In the genomic region with DNA sequence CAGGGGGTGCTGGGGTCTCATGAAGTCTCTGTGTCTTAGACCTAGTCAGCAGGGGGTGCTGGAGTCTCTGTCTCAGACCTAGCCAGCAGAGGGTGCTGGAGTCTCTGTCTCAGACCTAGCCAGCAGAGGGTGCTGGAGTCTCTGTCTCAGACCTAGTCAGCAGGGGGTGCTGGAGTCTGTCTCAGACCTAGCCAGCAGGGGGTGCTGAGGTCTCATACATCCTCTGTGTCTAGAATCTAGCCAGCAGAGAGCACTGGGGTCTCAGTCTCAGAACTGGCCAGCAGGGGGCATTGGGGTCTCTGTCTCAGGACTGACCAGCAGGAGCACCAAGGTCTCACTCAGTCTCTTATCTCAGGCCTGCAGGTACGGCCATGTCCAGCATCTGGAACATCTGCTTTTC, we compare ENCODE assay signal across 9 mouse cellular contexts.
DNase-seq lines count a peak whose midpoint lies in the region; ATAC-seq and TF ChIP-seq lines count a peak whose summit lies in the region.
"Had no signal": no experiment of that assay in that cellular context is flagged by ENCODE, and none has a peak within 500 bp of the region (broad histone marks: within the 10 kb centered on the region; RNA-seq: fewer than 3 reads in every experiment).

No protein-coding gene starts in this region.

- peaks cover 17% of the 10 kb centered on the region for H3K9me3 ChIP-seq in CH12.LX (replicated peaks; ENCODE audit: low read length)
- no peaks in the 10 kb centered on the region for H3K9me3 ChIP-seq in embryonic facial prominence, embryonic 15.5 days (replicated peaks)
- H3K9me3 ChIP-seq in stomach, postnatal 0 days (ENCODE audit: control insufficient read depth, low read length) = no peaks in the 10 kb centered on the region
- H3K9me3 ChIP-seq: neural tube, embryonic 13.5 days had no signal

- TF ChIP-seq POLR2A in CH12.LX (IDR thresholded peaks at IDR 0.05; ENCODE audit: low read depth, low read length) = no peak

- H3K27me3 ChIP-seq in CH12.LX (replicated peaks) = peaks cover 8% of the 10 kb centered on the region
- no peaks in the 10 kb centered on the region for H3K27me3 ChIP-seq in embryonic facial prominence, embryonic 15.5 days
- no peaks in the 10 kb centered on the region for H3K27me3 ChIP-seq in stomach, postnatal 0 days (ENCODE audit: control insufficient read depth, insufficient read depth, low read length)
- H3K27me3 ChIP-seq: neural tube, embryonic 13.5 days had no signal

- ATAC-seq in embryonic facial prominence, embryonic 15.5 days (ENCODE audit: insufficient number of reproducible peaks, low FRiP score, low TSS enrichment, low read depth) = 0 out of 2 replicates have a peak, but pooled peaks have one; percentile 3
- peak; percentile 82 for ATAC-seq in megakaryocyte, adult 5-6 weeks (ENCODE audit: poor library complexity, severe bottlenecking)
- peak; percentile 31 for ATAC-seq in stomach, postnatal 0 days (ENCODE audit: low FRiP score, low TSS enrichment)

- TF ChIP-seq RAD21 in CH12.LX (IDR thresholded peaks at IDR 0.05; ENCODE audit: low read depth, low read length) = peak; percentile 46

- no peak for TF ChIP-seq EP300 in CH12.LX (IDR thresholded peaks at IDR 0.05; ENCODE audit: low read length)
- no peak for TF ChIP-seq EP300 in stomach, postnatal 0 days (optimal IDR thresholded peaks at IDR 0.05)

- no peak overlapping the region for H3K9ac ChIP-seq in CH12.LX (ENCODE audit: insufficient read depth, low read depth)
- no peak overlapping the region for H3K9ac ChIP-seq in embryonic facial prominence, embryonic 15.5 days
- H3K9ac ChIP-seq in stomach, postnatal 0 days (ENCODE audit: low read length) = no peak overlapping the region
- H3K9ac ChIP-seq: neural tube, embryonic 13.5 days had no signal

- no peak overlapping the region for H3K27ac ChIP-seq in gastrocnemius, adult 2 months
- no peak overlapping the region for H3K27ac ChIP-seq in CH12.LX (ENCODE audit: insufficient read depth, low read depth)
- no peak overlapping the region for H3K27ac ChIP-seq in embryonic facial prominence, embryonic 15.5 days (replicated peaks)
- no peak overlapping the region for H3K27ac ChIP-seq in stomach, postnatal 0 days (replicated peaks)
- H3K27ac ChIP-seq: neural tube, embryonic 13.5 days had no signal

- H3K36me3 ChIP-seq in CH12.LX (replicated peaks in 1 of 2; ENCODE audit: control insufficient read depth in 1 of 2, insufficient read depth in 1 of 2, low read length in 1 of 2) = no peaks in the 10 kb centered on the region
- no peaks in the 10 kb centered on the region for H3K36me3 ChIP-seq in embryonic facial prominence, embryonic 15.5 days
- H3K36me3 ChIP-seq in stomach, postnatal 0 days (ENCODE audit: control insufficient read depth, insufficient read depth, low read length) = no peaks in the 10 kb centered on the region
- H3K36me3 ChIP-seq: neural tube, embryonic 13.5 days had no signal

- TF ChIP-seq CTCF in gastrocnemius, adult 2 months (IDR thresholded peaks at IDR 0.05) = 0 out of 2 replicates have a peak, but pooled peaks have one; percentile 4
- TF ChIP-seq CTCF in CH12.LX (conservative IDR thresholded peaks at IDR 0.05 in 1 of 2, IDR thresholded peaks at IDR 0.05 in 1 of 2; ENCODE audit: low read depth in 2 of 2, low read length in 2 of 2) = peak in 1 of 2 experiments; percentile 96; a peak in 2 of 4 replicates
- peak; percentile 79 for TF ChIP-seq CTCF in stomach, postnatal 0 days (IDR thresholded peaks at IDR 0.05; ENCODE audit: low read depth)

- H3K4me2 ChIP-seq in CH12.LX (ENCODE audit: insufficient read depth, low read depth, poor library complexity, severe bottlenecking) = no peak overlapping the region
- no peak overlapping the region for H3K4me2 ChIP-seq in embryonic facial prominence, embryonic 15.5 days (replicated peaks)
- no peak overlapping the region for H3K4me2 ChIP-seq in stomach, postnatal 0 days (replicated peaks; ENCODE audit: low read depth)
- H3K4me2 ChIP-seq: neural tube, embryonic 13.5 days had no signal

- no peak for DNase-seq in gastrocnemius, adult 2 months
- DNase-seq in gastrocnemius, postnatal 14 days = no peak
- peak; percentile 23 for DNase-seq in CH12.LX (ENCODE audit: extremely low read depth)
- DNase-seq in kidney, postnatal 36 days = peak; percentile 26 to 55
- DNase-seq in stomach, postnatal 0 days (ENCODE audit: low spot score) = peak; percentile 56
- no peak for DNase-seq in urinary bladder, postnatal 4 days (ENCODE audit: low spot score in 2 of 2)

- intact Hi-C loops in gastrocnemius, adult 2 months (cut with DNase I) = no loop called here
- intact Hi-C loops in gastrocnemius, postnatal 14 days (cut with DNase I; ENCODE audit: low total_unique reads) = loop anchor here (10.0 kb wide), 1 partner anchor 343 kb away; no protein-coding TSS in a partner anchor

- H3K4me3 ChIP-seq in gastrocnemius, adult 2 months = no peak overlapping the region
- no peak overlapping the region for H3K4me3 ChIP-seq in CH12.LX (replicated peaks in 1 of 3; ENCODE audit: low read depth in 2 of 3, low read length in 2 of 3, poor library complexity in 1 of 3)
- no peak overlapping the region for H3K4me3 ChIP-seq in embryonic facial prominence, embryonic 15.5 days (replicated peaks)
- H3K4me3 ChIP-seq in stomach, postnatal 0 days (ENCODE audit: low read depth, low read length) = no peak overlapping the region
- H3K4me3 ChIP-seq: neural tube, embryonic 13.5 days had no signal

- 75% methylated on average over 1 of the region's 1 CpGs for WGBS in embryonic facial prominence, embryonic 15.5 days
- WGBS in stomach, postnatal 0 days = 68% methylated on average over 1 of the region's 1 CpGs

- dilution Hi-C loops in CH12.LX (cut with MboI; ENCODE audit: extremely low pct_ligation_motif_present, extremely low pct_unique_long_range_greater_than_20kb, low sequenced_read_pairs) = no loop called here

- in situ Hi-C loops in CH12.LX (cut with MboI; ENCODE audit: low pct_ligation_motif_present, low pct_unique_long_range_greater_than_20kb, low sequenced_read_pairs) = loop anchor here (25.0 kb wide), 1 partner anchor 356 kb away; no protein-coding TSS in a partner anchor

- H3K79me2 ChIP-seq in CH12.LX (replicated peaks; ENCODE audit: control insufficient read depth, extremely low read depth, insufficient read depth, poor library complexity, severe bottlenecking) = no peaks in the 10 kb centered on the region

- H3K4me1 ChIP-seq in CH12.LX (ENCODE audit: control insufficient read depth in 1 of 2, insufficient read depth in 2 of 2) = no peaks in the 10 kb centered on the region
- H3K4me1 ChIP-seq in embryonic facial prominence, embryonic 15.5 days = no peaks in the 10 kb centered on the region
- H3K4me1 ChIP-seq in stomach, postnatal 0 days (replicated peaks; ENCODE audit: control insufficient read depth, insufficient read depth) = no peaks in the 10 kb centered on the region
- H3K4me1 ChIP-seq: neural tube, embryonic 13.5 days had no signal

TF ChIP-seq in CH12.LX, 34 proteins besides CTCF, POLR2A, EP300 and RAD21:
- no peak for TF ChIP-seq SIN3A (IDR thresholded peaks at IDR 0.05; ENCODE audit: low read length)
- TF ChIP-seq NELFE (IDR thresholded peaks at IDR 0.05; ENCODE audit: low read depth, low read length) = peak; percentile 51; the same call in 1 of the 2 replicates

Comparison
In these comparisons a context has a peak if more than half of its experiments do, and no peak if none do; other contexts are left out.
1. DNase-seq: peak in CH12.LX (single experiment), kidney, postnatal 36 days (2 of 2) and stomach, postnatal 0 days (single experiment); none in gastrocnemius, adult 2 months (single experiment), gastrocnemius, postnatal 14 days (single experiment) and urinary bladder, postnatal 4 days (0 of 2).
2. ATAC-seq: peak in every context shown above with its lines; median percentile 82 in megakaryocyte, adult 5-6 weeks; 31 in stomach, postnatal 0 days; 3 in embryonic facial prominence, embryonic 15.5 days.